Mouse (Mus musculus) fat pad, adult 2 months (tissue): Measurements from ENCODE around the gene Gm10256.
"Not testable (repeated sequence)": the region's sequence is repeated elsewhere in the genome, so short reads cannot be mapped to it uniquely, and the experiment has no call there.

Source experiments
- DNase-seq: peaks from one replicate; pipeline ENCODE4 v3.0.0-alpha.2; 2011; ENCODE audit warnings: low read depth, low spot score; ENCODE audit errors: extremely low read depth

The Gm10256 gene

GRCm38 (mm10) chrY:2830380-2830779 is at the start of gene Gm10256, which contains the start of gene Rbmy:
Gene Gm10256, plus strand, starts transcription at chrY:2830699.
Gene Rbmy, plus strand, starts transcription at chrY:2830680.
- DNase-seq = not testable (repeated sequence)

GRCm38 (mm10) chrY:2796105-2796504 is 34.4 kb upstream of the Gm10256 start, which contains the start of gene Gm4064:
Gene Gm4064, minus strand, starts transcription at chrY:2796205.
- DNase-seq = not testable (repeated sequence)

GRCm38 (mm10) chrY:2900689-2901088 is 70.2 kb downstream of the Gm10256 start, which contains the start of gene Gm10352:
Gene Gm10352, plus strand, starts transcription at chrY:2900989.
- not testable (repeated sequence) for DNase-seq
